Mouse (Mus musculus) testis, adult 2 months (tissue): ENCODE measurements around the gene Degs1.

ENCODE experiments used
- CTCF ChIP-seq: fragments of 200-500 bp; IDR thresholded peaks from 2 replicates; pipeline ENCODE4 v1.5.1; 2012; ENCODE audit warnings: low read depth, mild to moderate bottlenecking, inconsistent platforms, low read length, moderate library complexity; ENCODE audit not compliant: control insufficient read depth, insufficient read depth, insufficient replicate concordance
- POLR2A ChIP-seq: fragments of 200-500 bp; IDR thresholded peaks from 2 replicates; pipeline ENCODE4 v1.6.1; 2012; ENCODE audit warnings: low read depth, mild to moderate bottlenecking, inconsistent platforms, low read length, moderate library complexity; ENCODE audit not compliant: control insufficient read depth

DNA sequence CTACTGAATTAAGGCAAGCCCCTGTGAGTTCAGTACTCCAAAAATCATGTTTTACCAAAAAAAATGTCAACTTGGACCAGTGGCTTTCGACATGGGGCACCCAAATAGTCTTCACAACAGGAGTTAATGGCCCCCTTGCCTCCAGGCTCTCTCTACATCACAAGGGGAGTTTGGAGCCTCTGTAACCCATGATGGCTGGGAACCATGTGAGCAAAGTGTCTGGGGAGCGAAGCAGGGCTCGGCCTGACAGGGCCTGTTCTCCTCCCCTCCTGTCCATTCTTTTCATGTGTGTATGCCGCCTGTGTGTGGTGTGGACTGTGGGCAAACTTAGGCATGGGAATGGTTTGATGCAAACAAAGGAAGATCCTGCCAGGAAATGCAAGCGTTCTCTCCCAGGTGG lies 31.6 kb upstream of the Degs1 start:
- TF ChIP-seq POLR2A (no peak), CTCF (no peak)
